Mouse (Mus musculus) midbrain, postnatal 0 days (tissue): ENCODE results near the gene Cbln4. TPM values are rescaled to one million over a fixed set of nuclear protein-coding genes. Genes with fewer than 3 reads are reported as not detected.
A peak's percentile ranks its signal among the peaks of the same experiment; 100 is the strongest.

Experiments
- ATAC-seq: fragments of 200-750 bp; cut with Nextera tagmentation; 2 replicates; pipeline ENCODE4 v1.8.0; 2017; ENCODE audit warnings: moderate number of reproducible peaks, mild to moderate bottlenecking, moderate TSS enrichment, moderate library complexity; ENCODE audit not compliant: low FRiP score
- DNase-seq: peaks from one replicate; pipeline ENCODE4 v3.0.0-alpha.2; 2015; ENCODE audit warnings: low spot score
- H3K27ac ChIP-seq: fragments of 300-500 bp; sonication (generic); 2 replicates; pipeline ENCODE4 v1.5.1; 2014; ENCODE audit warnings: low read depth, mild to moderate bottlenecking, low read length, mixed read lengths
- H3K27me3 ChIP-seq: fragments of 300-500 bp; sonication (generic); 2 replicates; pipeline ENCODE4 v1.6.1; 2014; ENCODE audit warnings: low read length, control low read depth, mixed read lengths; ENCODE audit not compliant: insufficient read depth
- H3K36me3 ChIP-seq: fragments of 300-500 bp; sonication (generic); 2 replicates; pipeline ENCODE4 v1.6.1; 2014; ENCODE audit warnings: low read length, control low read depth, mixed read lengths; ENCODE audit not compliant: insufficient read depth
- H3K4me1 ChIP-seq: fragments of 300-500 bp; sonication (generic); 2 replicates; pipeline ENCODE4 v1.6.1; 2014; ENCODE audit warnings: mild to moderate bottlenecking, control low read depth, antibody characterized with exemption, low read length, mixed read lengths; ENCODE audit not compliant: insufficient read depth
- H3K4me2 ChIP-seq: fragments of 300-500 bp; sonication (generic); 2 replicates; pipeline ENCODE4 v1.6.1; 2014; ENCODE audit warnings: low read depth, mild to moderate bottlenecking, low read length, mixed read lengths; ENCODE audit not compliant: poor library complexity, severe bottlenecking
- H3K4me3 ChIP-seq: fragments of 300-500 bp; sonication (generic); 2 replicates; pipeline ENCODE4 v1.5.1; 2014; ENCODE audit warnings: low read depth, mild to moderate bottlenecking, low read length, moderate library complexity
- H3K9ac ChIP-seq: fragments of 300-500 bp; sonication (generic); replicated peaks from 2 replicates; pipeline ENCODE4 v1.6.1; 2014; ENCODE audit warnings: mild to moderate bottlenecking, low read length, moderate library complexity, mixed read lengths; ENCODE audit not compliant: poor library complexity, severe bottlenecking
- H3K9me3 ChIP-seq: fragments of 300-500 bp; sonication (generic); 2 replicates; pipeline ENCODE4 v1.6.1; 2016; ENCODE audit warnings: low read length, control low read depth
- CTCF ChIP-seq: IDR thresholded peaks from 2 replicates; pipeline ENCODE4 v1.5.1; 2016; ENCODE audit warnings: antibody characterized with exemption, mild to moderate bottlenecking
- WGBS: fragments of 180-500 bp; shearing (Covaris S2); extraction: QIAGEN DNeasy Blood & Tissue Kit; methylation state at CpG from one replicate; pipeline ENCODE4 v1.1.7; 2014; 5-methylcytosine and 5-hydroxymethylcytosine counted together
- polyA plus RNA-seq: library from polyadenylated mRNA; unstranded; fragments of >200 nt; fragmentation: Nextera tagmentation; extraction: Ambion mirVana; gene quantifications from 2 replicates; pipeline ENCODE4 v1.2.1, GENCODE M21; 2015
- total RNA-seq: library from RNA; depleted of rRNA; stranded (reverse); fragments of >200 nt; gene quantifications from 2 replicates; pipeline ENCODE4 v1.2.3, GENCODE M21; 2014; rRNA removed

Gene Cbln4
- total and polyA plus RNA-seq, 2 experiments from 2014 or later: 35.7 to 48.3 TPM

- Histone ChIP-seq H3K27me3 (no peaks in the 10 kb centered on the region), H3K4me1 (no peaks in the 10 kb centered on the region), H3K4me2 (no peak overlapping the region), H3K9ac (no peak overlapping the region), H3K9me3 (no peaks in the 10 kb centered on the region), H3K27ac (no peak overlapping the region), H3K4me3 (no peak overlapping the region), H3K36me3 (no peaks in the 10 kb centered on the region)
- DNase-seq: peak; percentile 36
- TF ChIP-seq CTCF: peak; percentile 39
- 74% methylated on average over 6 of the region's 6 CpGs for WGBS
- ATAC-seq: no peak
Observed at GRCm38 (mm10) chr2:171994861-171995260, 48.4 kb downstream of the Cbln4 start.

- Histone ChIP-seq H3K9ac (no peak overlapping the region), H3K9me3 (no peaks in the 10 kb centered on the region), H3K4me1 (no peaks in the 10 kb centered on the region), H3K4me2 (no peak overlapping the region), H3K27ac (no peak overlapping the region), H3K4me3 (no peak overlapping the region), H3K36me3 (no peaks in the 10 kb centered on the region), H3K27me3 (no peaks in the 10 kb centered on the region)
- no peak for TF ChIP-seq CTCF
- ATAC-seq (no peak), DNase-seq (no peak)
- 72% methylated on average over 5 of the region's 5 CpGs for WGBS
Observed at GRCm38 (mm10) chr2:171994240-171994639, 49.0 kb downstream of the Cbln4 start.

GRCm38 (mm10) chr2:171986686-171987085 lies 56.6 kb downstream of the Cbln4 start:
- no peak overlapping the region for H3K9ac ChIP-seq
- H3K4me3 ChIP-seq: no peak overlapping the region
- H3K4me1 ChIP-seq: peaks cover 8% of the 10 kb centered on the region; the same call in 1 of the 2 replicates
- ATAC-seq (no peak), DNase-seq (no peak)
- H3K27me3 ChIP-seq: no peaks in the 10 kb centered on the region
- H3K27ac ChIP-seq: no peak overlapping the region
- H3K4me2 ChIP-seq: no peak overlapping the region
- H3K36me3 ChIP-seq: peaks cover 10% of the 10 kb centered on the region; the same call in 1 of the 2 replicates
- no peak for TF ChIP-seq CTCF
- H3K9me3 ChIP-seq: no peaks in the 10 kb centered on the region
- 34% methylated on average over 6 of the region's 6 CpGs for WGBS

Other genes with a start within 250 kb of the Cbln4 start
- gene Mc3r, start 205.0 kb upstream of the Cbln4 start, total RNA-seq: 0.60 and 0.71 TPM in 2 replicates
- 0.94 and 1.1 TPM in 2 replicates for gene Mc3r, start 205.0 kb upstream of the Cbln4 start, polyA plus RNA-seq